Mouse (Mus musculus) C2C12 (cell line): ENCODE results near the gene Smim14.

Experiments used
- CTCF ChIP-seq: IDR thresholded peaks from one replicate; pipeline ENCODE4 v1.5.1; 2011; ENCODE audit not compliant: control insufficient read depth, insufficient read depth, insufficient read length
- MAX ChIP-seq: IDR thresholded peaks from one replicate; pipeline ENCODE4 v1.6.1; 2011; ENCODE audit warnings: mild to moderate bottlenecking, control low read depth
- MYOG ChIP-seq: IDR thresholded peaks from one replicate; pipeline ENCODE4 v1.6.1; 2011; ENCODE audit not compliant: control insufficient read depth, insufficient read length; ENCODE audit errors: extremely low read depth

DNA sequence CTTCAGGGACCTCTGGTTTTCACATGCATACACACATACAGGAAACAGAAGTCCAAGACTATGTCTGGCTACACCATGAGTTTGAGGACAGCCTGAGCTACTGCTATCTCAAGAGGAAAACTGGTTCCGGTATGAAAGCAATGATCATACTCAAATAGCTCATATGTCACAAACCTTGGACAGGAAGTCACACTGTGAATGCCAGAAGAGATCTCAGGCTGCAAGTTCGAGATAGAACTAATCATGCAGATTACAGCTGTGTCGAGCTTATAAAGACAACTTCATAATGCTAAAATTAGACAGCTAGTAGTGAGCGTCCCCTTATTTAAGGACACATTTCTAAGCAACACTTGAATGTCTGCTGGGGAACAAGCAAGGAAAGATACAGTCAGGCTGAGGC lies 56.5 kb downstream of the Smim14 start:
- TF ChIP-seq CTCF: no peak
- no peak for TF ChIP-seq MAX
- TF ChIP-seq MYOG: no peak
